Mouse (Mus musculus): Measurements from ENCODE around the gene E330021D16Rik. TPM values are rescaled to one million over a fixed set of nuclear protein-coding genes. Genes with fewer than 3 reads are reported as not detected.
"Not testable (repeated sequence)": the region's sequence is repeated elsewhere in the genome, so short reads cannot be mapped to it uniquely, and the experiment has no call there.

The E330021D16Rik gene
- not detected for total RNA-seq (2021)
- long read RNA-seq, experiment 1: 0 reads
- long read RNA-seq, experiment 2: 0 reads

DNA sequence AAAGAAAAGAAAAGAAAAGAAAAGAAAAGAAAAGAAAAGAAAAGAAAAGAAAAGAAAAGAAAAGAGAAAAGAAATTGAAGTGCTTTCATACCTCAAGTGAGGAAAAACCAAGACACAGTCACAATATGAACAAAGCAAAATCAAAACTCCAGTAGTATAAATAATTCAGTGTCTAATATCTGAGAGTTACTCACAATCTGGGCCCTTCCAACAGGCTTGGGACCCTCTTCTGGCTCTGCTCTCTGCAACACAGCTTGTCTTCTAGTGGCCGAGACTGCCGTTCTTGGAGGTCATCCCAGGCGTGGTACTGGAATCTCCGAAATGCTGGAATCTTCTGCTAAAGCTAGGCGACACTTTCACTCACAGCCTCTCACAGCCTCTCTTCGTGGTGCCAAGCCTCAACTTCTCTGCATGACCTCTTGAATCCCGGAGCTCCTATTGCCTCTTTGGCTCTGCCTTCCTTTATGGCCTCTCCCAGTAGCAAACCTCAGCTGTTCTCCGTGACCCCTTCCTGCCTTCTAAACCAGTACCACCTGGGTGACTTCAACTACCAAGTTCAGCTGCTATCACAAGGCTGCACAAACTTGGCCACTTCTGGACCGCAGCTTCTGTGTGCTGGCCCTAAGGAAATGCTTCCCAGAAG lies at the start of gene E330021D16Rik:
Gene E330021D16Rik, minus strand, starts transcription at position 437 of the 643 bp plus-strand sequence.
- no peak for TF ChIP-seq CTCF (IDR thresholded peaks at IDR 0.05)
- no peak for DNase-seq
- intact Hi-C loops (cut with DNase I): no loop called here
- H3K27ac ChIP-seq: no peak within 1 kb of the TSS
- no peak within 1 kb of the TSS for H3K4me3 ChIP-seq

DNA sequence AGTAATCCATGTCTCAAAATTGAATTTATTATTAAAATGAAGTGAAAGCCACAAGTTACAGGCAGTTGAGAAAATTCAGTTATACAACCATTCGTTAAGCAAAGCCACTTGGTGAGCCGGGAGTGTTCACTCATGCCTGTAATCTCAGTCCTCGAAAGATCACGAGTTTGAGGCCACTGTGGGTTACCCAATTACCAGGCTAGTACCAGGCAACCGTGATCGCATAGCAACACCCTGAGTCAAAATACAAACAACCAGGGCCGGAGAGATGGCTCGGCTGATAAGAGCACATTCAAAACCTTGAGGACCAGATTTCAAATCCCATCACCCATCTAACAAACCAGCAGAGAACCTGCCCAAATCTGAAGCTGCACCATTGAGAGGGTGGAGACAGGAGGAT lies 49.7 kb upstream of the E330021D16Rik start:
- intact Hi-C loops (cut with DNase I): loop anchor here (2.0 kb wide), 1 partner anchor 42 kb away; no protein-coding TSS in a partner anchor
- TF ChIP-seq CTCF (IDR thresholded peaks at IDR 0.05): no peak
- H3K27ac ChIP-seq: peak overlapping the region; percentile 91
- no peak for DNase-seq
- H3K4me3 ChIP-seq: no peak overlapping the region

DNA sequence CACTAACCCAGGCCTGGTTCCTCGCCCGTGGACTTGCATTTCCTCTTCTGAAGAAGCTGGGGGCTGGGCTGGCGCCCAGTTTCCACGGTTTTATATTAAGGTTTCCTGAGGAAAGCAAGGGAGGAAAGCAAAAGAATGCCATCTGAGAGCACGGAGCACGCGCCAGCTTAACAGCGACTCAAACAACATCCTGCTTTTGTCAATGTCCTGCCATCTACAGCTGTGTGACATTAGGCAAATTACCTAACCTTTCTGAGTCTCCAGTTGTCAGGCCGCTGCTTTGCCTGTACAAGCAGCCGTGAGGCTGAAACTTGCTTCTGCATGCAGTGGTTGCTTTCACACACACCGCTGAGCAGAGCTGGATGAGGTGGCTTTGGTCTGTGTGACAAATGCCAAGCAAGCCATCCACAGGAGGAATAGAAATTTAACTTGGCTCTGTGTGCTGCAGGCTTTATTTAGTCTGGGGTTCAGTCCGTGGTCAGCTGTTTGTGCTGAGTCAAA lies 48.8 kb upstream of the E330021D16Rik start:
- intact Hi-C loops (cut with DNase I): loop anchor here (2.0 kb wide), 1 partner anchor 41 kb away; no protein-coding TSS in a partner anchor

DNA sequence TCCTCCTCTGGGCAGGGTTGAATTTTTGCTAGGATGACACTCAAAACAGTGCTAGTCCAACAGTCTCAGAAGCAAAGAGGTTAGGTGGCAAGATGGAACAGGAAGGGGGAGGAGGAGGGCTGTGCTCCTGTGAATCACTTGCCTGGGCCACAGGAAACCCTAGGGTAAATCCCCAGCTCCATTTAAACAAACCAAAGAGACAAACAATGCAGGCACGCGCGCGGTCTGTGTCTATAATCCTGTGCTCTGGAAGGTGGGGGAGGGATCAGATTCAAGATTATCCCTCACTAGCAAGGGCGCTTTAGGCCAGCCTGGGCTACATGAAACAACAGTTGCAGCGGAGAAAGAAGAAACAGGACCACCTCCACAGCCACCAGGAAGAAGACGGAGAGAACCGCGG lies 48.1 kb upstream of the E330021D16Rik start:
- Histone ChIP-seq H3K4me3 (no peak overlapping the region; the same call in 1 of the 2 replicates), H3K27ac (peak overlapping the region; percentile 91; the same call in 1 of the 2 replicates)
- no peak for DNase-seq
- intact Hi-C loops (cut with DNase I): no loop called here
- TF ChIP-seq CTCF (IDR thresholded peaks at IDR 0.05): no peak

More for the DNA sequence above, 48.8 kb upstream of the E330021D16Rik start:
- no peak for TF ChIP-seq CTCF (IDR thresholded peaks at IDR 0.05)
- Histone ChIP-seq H3K4me3 (peak overlapping the region; percentile 13; the same call in 1 of the 2 replicates), H3K27ac (peak overlapping the region; percentile 91)
- peak; percentile 44 for DNase-seq

DNA sequence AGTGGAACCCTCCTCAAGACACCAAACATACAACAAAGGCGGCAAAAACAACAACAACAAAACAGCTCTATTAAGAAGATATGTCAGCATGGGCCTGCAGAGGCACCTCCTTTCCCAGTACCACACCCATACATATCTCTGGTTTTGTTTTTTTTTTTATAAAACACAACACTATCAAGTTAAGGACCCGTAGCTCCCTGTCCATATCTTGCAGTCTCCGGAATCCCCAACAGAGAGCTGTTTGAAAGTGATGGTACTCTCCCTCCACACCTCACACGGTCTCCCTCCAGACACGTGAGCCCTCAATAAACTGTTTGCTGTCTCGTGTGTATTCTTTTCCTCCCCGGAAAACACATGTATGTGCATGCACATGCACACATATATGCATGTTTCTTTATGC lies 43.8 kb upstream of the E330021D16Rik start:
- no peak overlapping the region for H3K27ac ChIP-seq
- DNase-seq: no peak
- no peak for TF ChIP-seq CTCF (IDR thresholded peaks at IDR 0.05)
- H3K4me3 ChIP-seq: no peak overlapping the region
- intact Hi-C loops (cut with DNase I): loop anchor here (2.0 kb wide), 1 partner anchor 22 kb away; no protein-coding TSS in a partner anchor

DNA sequence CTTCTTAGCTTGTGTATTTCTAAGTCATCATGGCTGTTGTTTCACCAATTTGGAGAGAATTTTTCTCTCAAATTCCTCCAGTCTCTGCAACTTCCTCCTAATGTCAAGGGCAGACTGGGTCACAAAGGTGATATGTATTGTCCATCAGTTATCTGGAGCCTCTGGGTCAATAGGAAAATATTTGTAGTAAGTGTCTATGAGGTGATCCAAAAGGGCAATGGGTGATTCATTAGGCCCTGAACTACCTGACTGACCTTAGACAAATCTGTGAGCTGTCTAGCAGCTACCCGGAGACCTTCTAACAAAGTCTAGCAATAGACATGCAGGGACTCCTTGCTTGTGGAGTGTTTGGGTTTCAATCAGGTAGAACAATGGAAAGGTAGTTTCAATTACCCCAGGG lies 40.9 kb upstream of the E330021D16Rik start:
- intact Hi-C loops (cut with DNase I): no loop called here
- no peak for TF ChIP-seq CTCF (IDR thresholded peaks at IDR 0.05)
- DNase-seq: no peak

DNA sequence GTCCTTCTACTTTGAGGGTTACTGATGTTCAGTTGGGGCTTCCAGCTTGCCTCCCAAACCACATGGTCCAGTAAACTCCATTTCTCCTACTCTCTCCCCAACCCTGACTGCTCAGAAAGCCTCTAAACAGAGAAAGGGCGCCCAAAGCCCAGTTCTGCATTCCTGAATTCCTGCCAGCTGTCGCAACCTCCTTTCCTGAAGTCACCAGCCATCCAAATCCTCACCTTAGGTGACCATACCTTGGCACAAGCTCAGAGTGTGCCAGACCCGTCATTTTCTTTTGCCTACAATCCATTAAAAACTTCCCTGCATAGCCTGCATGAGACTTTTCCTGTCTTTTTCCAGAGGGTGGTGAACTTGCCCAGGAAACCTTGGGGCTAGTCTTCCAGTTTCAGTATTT lies 40.3 kb upstream of the E330021D16Rik start:
- H3K27ac ChIP-seq: no peak overlapping the region
- no peak overlapping the region for H3K4me3 ChIP-seq
- intact Hi-C loops (cut with DNase I): no loop called here
- DNase-seq: no peak
- no peak for TF ChIP-seq CTCF (IDR thresholded peaks at IDR 0.05)

More for the DNA sequence above, 40.9 kb upstream of the E330021D16Rik start:
- Histone ChIP-seq H3K4me3 (no peak overlapping the region), H3K27ac (no peak overlapping the region)

DNA sequence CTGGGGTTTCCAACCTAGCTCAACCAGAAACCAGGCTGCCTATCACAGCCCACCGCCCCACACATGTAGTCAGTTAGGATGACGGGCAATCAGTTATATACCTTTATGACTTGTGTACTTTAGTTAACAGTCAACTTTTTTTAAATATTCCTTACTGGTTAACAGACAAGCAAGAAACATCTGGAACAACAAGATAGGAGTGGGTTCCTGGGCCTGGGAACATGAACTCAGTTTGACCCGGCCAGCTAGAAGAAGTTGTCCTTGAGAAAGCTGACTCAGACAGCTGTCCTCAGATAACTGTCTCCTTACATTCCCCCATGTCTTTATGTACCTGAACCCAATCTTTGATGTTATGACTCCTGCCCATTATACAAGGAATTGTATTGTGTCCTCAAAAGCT lies 37.3 kb upstream of the E330021D16Rik start:
- intact Hi-C loops (cut with DNase I): no loop called here
- no peak overlapping the region for H3K27ac ChIP-seq
- no peak for DNase-seq
- no peak overlapping the region for H3K4me3 ChIP-seq
- TF ChIP-seq CTCF (IDR thresholded peaks at IDR 0.05): no peak

DNA sequence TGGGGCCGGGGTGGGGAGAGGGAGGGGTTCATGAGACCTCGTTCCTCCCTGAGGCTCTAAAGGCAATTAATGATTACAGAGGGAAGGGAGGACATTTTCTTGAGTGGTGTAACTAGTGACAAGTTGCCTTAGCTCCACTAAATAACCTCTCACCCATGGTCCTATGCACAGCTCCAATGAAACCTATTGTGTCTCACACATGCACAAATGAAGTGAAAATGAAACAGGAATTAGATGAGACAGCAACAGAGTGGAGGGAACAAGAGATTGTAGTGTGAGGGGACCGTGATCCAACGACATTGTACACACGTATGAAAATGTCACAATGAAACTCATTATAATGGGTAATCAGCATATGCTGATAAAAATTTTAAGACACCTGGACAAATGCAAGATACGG lies 35.5 kb upstream of the E330021D16Rik start:
- intact Hi-C loops (cut with DNase I): no loop called here
- DNase-seq: no peak

DNA sequence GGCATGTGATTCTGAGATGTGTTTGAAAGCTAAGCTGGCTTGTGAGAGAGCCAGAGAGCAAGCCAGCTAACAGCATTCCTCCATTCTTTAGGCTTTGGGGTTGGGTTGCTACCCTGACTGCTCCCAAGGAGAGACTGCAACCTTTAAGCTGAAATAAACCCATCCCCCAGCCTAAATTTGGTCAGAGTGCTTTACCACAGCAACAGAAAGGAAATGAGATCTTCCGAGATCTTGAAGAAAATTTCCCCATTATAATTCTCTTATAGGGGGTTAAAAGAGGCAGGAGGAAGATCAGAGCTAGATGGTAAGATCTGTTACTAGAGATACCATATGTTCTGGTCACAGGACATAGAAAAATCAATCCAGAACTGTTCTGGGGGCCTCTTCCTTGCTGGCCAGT lies 34.6 kb upstream of the E330021D16Rik start:
- no peak overlapping the region for H3K4me3 ChIP-seq
- 0 out of 2 replicates have a peak overlapping the region, but pooled peaks have one; percentile 24 for H3K27ac ChIP-seq
- no peak for DNase-seq
- intact Hi-C loops (cut with DNase I): no loop called here
- no peak for TF ChIP-seq CTCF (IDR thresholded peaks at IDR 0.05)

More for the DNA sequence above, 35.5 kb upstream of the E330021D16Rik start:
- Histone ChIP-seq H3K27ac (no peak overlapping the region), H3K4me3 (no peak overlapping the region)
- TF ChIP-seq CTCF (IDR thresholded peaks at IDR 0.05): no peak

DNA sequence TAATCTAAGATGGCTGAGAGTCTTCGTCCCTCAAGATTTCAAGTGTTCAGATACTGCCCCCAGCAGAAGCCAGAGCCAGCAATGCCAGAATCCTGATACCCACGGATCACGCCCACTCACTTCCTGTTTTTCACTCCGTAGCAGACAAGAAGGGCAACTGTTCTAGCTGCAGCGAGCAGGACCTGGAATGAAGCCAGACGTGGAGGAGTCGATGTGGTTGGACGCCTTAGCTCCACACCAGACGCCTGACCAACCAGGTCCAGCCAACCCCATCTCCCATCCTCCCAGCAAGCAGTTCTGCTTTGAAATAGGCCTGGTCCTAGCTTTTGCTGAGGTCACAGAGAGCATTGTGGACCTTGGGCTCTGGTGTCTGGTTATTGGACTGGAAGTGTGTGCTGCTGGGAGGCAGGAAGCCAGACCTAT lies 33.9 kb upstream of the E330021D16Rik start:
- DNase-seq: peak; percentile 43
- Histone ChIP-seq H3K27ac (0 out of 2 replicates have a peak overlapping the region, but pooled peaks have one; percentile 24), H3K4me3 (no peak overlapping the region)
- intact Hi-C loops (cut with DNase I): no loop called here
- TF ChIP-seq CTCF (IDR thresholded peaks at IDR 0.05): no peak

DNA sequence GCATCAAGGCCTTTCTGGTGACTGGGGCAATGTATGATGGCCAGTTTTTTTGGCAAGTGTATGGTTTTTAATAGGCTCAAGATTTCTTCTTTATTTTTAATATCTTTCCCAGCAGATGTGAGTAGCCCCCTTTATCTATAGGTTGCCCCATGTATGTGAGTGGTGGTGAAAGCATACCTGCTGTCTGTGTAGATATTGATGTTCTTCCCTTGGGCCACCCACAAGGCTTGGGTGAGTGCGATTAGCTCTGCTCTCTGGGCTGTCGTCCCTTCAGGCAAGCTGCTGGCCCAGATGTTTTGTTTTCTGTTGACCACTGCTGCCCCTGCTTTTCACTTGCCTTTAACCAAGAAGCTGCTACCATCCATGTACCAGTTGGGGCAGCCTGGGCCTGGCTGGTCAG lies 23.8 kb upstream of the E330021D16Rik start:
- H3K27ac ChIP-seq; intact Hi-C loops (cut with DNase I); DNase-seq; H3K4me3 ChIP-seq: not testable (repeated sequence)

DNA sequence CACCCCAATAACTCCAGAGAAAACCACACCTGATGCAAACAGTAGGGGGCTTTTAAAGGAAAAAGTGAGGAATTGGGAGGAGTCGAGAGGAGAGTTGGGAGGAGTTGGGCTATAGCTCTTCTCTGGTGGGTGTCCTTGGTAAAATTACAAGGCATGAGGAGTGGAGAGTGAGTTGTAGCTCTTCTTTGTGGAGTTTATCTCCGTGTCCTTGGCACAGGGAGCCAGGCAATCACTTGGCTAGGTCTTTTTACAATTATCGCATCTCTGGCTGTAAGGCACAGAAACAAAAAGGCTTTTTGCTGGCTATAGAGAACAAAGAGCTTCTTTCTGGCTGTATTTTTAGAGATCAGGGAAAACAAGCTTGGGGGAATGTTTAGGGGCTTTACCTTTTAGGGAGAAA lies 20.8 kb upstream of the E330021D16Rik start:
- H3K27ac ChIP-seq; H3K4me3 ChIP-seq; DNase-seq; intact Hi-C loops (cut with DNase I): not testable (repeated sequence)
